Mouse (Mus musculus): ENCODE data around the gene Fbln7.

The Fbln7 gene

DNA sequence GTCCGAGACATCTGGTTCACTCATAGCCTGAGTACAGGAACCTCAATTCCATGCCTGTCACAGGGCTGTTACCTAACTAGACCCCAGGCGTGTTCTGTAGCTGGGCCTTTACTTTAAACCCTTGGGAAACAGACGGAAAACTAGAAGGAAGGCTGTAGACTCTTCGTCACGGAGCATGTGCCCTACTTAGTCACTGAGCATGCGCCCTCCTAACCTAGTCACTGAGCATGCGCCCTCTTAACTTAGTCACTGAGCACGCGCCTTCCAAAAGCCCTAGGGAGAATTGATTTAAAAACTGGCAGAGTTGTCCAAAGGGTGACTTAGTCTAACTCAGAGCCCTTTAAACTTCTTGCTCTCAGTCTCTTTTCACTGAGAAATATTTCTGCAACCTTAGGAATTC, at the start of gene Fbln7:
Gene Fbln7, plus strand, starts transcription at position 346 of the 400 bp plus-strand sequence.
- DNase-seq (ENCODE audit: low spot score in 2 of 2), result no peak

DNA sequence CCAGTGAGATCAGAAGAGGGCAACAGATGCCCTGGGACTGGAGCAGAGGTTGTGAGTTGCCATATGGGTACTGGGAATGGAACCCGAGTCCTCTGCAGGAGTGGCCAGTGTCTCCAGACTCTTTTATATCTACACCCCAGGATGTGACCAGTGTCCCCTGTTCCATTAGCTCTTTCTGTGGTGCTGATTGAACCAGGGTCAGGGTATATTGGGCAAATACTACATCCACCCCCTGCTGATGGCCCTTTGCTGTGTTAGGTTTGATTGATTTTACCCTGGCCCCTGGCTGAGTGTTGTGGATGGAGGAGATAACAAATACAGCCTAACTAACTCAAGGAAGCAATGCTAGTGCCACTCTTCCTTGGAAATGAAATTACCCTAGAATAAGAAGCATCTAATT, 46.5 kb upstream of the Fbln7 start:
- no peak for DNase-seq (ENCODE audit: low spot score in 2 of 2)

DNA sequence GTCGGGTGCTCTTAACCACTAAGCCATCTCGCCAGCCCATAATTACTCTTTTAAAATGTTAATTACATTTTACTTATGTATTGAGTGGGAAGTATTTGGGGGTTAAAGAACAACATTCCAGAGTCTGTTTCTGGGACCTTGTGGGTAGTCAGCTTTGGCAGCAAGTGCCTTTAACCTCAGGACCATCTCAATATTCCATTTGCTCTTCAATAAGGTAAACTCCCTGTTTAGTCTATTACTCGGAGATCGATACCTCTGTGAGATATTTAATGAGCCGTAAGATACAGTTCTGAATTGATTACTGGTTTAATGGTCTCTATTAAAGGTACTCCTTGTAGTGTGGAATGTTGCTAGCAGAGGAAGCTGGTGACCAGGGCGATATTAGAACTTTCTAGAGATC, 45.9 kb upstream of the Fbln7 start:
- no peak for DNase-seq (ENCODE audit: low spot score in 2 of 2)

DNA sequence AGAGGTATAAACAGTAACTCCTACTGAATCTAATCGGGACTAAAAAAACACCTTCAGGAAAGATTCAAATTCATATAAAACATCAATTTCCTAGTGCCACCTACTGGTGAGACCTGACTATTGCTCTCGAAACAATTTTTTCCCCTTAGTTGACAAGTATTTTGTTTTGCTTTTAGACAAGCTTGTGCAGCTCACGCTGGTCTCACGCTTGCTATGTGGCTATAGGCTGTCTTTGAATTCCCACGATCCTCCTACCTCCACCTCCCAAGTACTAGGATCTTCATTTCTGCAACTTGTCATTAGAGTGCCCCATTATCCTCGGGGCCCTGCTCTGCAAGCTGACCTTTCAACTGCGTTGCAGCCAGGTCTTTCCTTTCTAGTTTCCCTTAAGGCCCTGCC, 45.4 kb upstream of the Fbln7 start:
- no peak for DNase-seq (ENCODE audit: low spot score in 2 of 2)

DNA sequence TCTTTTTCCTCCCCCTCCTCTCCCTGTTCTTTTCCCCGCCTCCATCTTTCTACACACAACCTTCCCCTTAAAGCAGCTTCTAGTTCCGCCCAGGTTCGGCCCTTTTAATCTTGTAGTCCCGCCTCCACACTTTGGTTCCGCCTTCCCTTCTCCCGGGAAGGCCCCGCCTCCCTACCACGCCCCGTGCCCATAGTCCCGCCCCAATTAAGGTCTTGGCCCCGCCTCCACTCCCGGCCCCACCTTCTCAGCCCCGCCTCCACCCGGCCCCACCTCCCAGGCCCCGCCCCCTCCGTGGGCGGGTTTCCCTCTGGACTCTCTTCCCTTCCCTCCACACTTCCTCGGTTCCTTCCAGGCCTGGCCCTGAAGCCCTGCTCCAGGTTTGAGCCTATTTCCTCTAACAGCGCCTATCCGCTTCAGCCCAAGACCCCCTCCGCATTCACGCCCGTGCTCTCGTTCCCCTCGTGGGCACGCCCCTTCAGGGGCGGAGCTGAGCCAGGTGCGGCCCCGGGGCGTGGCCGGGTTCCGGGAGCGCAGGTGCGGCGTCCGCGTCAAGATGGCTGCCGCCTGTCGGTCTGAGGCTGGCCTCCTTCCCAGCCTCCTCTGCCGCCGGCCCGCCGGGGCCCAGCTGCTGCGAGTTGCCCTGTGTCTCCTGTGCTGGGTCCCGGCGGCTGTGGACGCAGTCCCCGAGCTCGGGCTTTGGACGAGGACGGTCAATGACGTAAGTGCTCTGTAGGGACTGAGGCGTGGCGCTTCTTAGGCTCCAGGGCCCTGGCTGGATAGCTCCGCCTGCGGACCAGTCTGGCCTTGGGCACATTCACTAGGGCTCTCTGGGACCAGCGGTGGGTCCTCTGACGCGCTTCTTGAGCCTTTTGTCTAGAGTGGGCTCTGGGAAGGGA, 44.7 kb upstream of the Fbln7 start, which contains the start of gene Tmem87b:
Gene Tmem87b, plus strand, starts transcription at position 333 of the 896 bp plus-strand sequence.
- peak; percentile 94 to 96 for DNase-seq (ENCODE audit: low spot score in 2 of 2)

DNA sequence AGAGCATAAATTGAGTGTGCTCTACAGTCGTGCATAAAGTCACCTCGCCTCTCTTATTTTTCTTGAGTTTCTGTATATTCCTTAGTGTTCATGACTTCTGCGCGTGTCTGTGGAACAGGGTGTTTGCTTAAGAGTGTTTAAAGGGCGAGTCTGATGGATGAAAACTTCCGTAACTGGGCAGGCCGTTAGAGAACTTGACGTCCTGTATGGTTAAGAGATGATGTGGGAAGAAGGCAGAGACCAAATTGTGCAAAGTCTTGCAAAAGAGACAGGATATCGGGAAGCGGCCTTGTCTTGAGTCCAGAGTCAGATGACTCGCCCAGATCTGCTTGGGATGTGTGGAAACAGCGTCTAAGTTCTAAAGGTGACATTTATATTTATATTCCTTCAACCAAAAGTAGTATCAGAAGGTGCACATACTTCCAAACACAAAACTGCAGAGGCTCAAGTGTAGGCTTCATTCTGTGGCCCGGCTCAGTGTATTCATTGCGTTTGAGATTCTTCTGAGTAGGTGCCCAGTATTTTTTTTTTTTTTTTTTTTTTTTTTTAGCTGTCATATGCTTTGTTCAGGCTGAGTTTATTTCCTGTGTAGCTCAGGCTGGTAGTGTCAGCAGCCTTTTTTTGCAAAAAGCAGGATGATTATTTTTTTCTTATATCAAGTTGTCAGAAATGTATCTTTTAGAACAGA, 43.7 kb upstream of the Fbln7 start:
- DNase-seq (ENCODE audit: low spot score in 2 of 2), result peak in 1 of 2 experiments; percentile 9

DNA sequence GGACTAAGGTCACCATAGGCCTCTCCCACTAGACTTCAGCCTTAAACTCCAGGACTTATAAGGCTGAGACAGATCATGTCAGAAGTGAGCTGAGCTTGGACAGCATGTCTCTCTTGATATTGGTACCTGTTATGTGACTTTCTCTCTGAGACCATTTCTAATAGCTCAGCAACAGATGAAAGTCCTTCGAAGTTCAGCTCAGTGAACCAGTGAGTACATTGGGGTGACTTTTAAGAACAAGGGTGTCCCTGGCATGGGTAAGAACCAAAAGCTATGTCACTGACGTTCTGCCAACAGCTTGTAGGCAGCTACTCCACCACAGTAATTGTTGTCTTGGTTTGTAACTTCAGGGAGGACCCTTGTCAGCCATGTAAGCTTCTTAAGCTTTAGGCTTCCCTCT, 42.1 kb upstream of the Fbln7 start:
- DNase-seq (ENCODE audit: low spot score in 2 of 2), result no peak

DNA sequence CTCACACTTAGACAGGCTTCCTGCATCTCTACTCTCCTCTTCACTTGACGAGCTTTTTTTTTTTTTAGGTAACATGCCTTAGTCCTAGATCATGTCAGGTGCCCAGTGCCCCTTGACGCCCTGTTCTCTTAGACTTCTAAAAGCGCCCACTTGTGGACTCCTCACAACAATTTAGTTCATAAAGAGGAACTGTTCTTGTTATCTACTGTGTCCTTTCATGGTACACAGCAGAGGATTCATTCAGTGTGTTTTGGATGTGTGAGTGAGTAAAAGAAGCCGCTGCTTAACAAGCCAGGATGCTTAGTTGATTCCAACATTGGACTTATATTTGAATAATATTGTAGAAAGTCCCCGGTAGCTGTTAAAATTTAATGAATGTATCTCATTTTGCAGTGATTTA, 38.9 kb upstream of the Fbln7 start:
- DNase-seq (ENCODE audit: low spot score in 2 of 2), result no peak

DNA sequence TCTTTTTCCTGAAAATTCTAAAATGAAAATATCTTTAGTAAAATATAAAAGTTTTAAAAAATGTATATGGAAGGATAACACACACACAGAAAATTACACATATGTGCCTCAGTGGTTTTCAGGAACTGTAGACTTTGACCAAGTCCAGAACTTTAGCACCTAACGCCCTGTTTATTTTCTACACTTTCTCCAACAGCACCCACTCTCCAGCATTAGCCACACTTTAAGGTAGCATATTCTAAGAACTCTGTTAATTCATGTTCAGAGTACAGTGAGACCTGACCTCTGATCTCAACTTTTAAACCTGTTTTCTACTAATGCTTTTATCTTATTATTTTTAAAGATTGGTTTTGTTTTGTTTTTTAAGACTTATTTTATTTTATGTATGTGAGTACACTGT, 35.0 kb upstream of the Fbln7 start:
- no peak for DNase-seq (ENCODE audit: low spot score in 2 of 2)

DNA sequence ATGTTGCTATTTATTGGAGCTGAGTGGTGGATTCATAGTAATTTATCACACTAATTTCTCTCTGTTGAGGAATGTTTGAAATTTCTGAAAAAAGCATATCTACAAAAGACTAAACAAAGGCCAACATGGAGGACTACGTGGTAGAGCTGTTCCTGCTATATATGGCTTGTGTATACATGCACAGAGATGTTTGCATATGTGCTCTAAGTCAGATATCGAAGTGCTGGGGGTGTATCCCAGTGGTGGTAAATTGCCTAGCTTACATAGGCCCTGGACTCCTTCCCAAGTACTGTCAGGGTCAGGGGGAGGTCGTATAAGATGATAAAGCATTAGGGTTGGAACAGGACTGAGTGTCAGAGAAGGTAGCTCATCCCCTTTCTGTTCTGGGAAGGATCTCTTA, 30.2 kb upstream of the Fbln7 start:
- no peak for DNase-seq (ENCODE audit: low spot score in 2 of 2)

DNA sequence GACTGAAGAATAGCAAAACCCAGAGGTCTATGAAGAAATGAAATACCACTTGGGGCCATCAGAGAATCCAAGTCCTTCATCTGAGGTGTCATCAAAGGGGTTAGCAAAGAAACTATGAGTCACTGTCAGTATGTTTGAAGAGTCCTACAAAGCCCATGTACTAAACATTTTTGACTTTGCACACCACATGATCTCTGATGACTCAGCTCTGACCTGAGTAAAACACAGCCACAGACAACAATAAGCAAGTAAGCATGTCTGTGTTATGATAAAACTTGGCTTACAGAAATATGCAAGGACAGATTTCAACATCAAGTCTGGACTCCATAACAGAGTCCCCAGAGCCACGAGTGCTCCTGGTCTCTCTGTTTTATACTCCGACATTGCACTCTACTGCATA, 29.7 kb upstream of the Fbln7 start:
- DNase-seq (ENCODE audit: low spot score in 2 of 2), result no peak

DNA sequence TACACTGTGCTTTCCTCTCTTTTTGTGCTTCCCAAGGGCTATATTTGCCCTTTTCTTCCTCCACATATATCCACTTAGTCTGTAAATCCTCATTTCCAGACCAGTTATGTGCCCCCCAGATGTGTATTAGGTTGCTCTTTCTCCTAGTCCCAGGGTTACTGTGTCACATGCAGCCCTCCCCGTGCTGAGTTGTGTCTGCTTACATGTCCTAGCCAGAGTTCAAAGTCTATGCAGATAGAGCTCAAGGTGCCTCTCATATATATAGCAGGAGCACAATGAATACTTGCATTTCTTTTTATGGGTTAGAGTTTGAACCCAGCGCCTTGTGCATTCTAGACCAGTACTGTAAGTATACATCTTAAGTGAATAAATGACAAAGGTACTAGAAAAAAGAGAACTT, 29.3 kb upstream of the Fbln7 start:
- no peak for DNase-seq (ENCODE audit: low spot score in 2 of 2)

DNA sequence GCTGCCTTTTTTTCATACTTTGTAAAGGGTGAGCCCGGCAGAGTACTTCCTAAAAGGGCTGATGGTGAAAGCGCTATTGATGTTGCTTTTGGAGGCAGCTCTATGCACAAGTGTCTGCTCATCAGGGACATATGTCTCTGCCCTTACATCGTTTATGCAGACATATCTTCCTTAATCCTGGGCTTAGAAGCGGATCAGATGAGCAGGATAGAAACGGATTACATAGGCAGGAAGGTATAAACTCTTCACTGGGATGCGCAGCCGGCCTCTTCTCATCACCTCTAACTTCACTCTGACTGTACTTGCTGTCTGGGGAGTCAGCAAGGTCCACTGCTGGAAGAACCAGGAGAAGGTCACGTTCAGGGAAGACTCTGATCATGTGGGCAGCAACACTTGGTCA, 25.2 kb upstream of the Fbln7 start:
- no peak for DNase-seq (ENCODE audit: low spot score in 2 of 2)

DNA sequence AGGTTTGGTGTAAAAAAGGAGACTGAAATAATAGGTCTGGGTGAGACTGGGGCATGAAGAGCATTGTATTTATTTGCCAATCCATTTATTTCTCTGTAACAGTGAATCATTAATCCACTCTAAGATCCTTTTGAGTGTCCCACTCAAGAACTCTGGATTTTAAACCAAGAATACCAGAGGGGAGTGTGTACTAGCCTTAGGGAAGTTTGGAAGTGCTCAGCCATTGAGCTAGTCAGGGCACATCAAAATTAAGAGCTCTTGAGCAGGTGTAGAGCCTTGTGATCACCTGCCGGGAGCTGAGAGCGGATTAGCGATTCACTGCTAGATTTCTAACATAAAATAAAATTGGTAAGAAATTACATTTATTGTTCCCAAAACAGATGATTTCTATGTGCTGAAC, 24.2 kb upstream of the Fbln7 start:
- DNase-seq (ENCODE audit: low spot score in 2 of 2), result no peak

DNA sequence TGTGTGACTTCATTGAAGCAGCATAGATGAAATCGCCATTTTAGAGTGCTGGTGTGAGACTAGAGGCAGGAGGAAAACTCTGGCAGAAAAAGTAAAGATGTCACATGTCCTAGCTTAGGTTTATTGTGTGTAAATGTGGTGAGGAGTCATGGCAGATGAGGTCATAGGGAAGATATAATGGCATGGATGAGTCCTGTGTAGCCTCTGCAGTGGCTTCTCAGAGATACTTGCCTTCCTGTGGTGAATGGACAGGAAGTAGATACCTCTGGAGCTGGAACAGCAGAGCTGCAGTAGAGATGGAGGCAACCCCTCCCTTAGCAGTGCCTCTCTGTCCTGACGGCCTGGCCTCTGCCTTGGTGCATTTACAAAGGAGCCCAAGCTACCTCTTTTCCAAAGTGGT, 23.3 kb upstream of the Fbln7 start:
- no peak for DNase-seq (ENCODE audit: low spot score in 2 of 2)

DNA sequence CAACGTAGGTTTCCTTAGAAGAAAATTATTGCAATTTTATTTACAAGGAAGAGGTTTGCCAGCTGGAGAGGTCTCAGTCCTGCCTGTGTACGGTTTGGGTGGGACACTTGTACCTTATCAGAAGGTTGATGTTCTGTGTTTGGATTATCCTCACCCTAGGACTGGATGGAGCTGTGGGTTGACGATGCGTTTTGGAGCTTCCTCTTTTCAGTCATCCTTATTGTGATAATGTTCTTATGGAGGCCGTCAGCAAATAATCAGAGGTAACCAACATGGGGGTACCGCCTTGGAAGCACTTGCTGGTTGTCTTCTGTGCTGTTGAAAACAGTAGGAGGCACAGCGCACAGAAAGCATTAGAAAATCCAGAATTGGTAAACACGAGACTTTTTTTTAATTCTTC, 20.3 kb upstream of the Fbln7 start:
- DNase-seq (ENCODE audit: low spot score in 2 of 2), result no peak

DNA sequence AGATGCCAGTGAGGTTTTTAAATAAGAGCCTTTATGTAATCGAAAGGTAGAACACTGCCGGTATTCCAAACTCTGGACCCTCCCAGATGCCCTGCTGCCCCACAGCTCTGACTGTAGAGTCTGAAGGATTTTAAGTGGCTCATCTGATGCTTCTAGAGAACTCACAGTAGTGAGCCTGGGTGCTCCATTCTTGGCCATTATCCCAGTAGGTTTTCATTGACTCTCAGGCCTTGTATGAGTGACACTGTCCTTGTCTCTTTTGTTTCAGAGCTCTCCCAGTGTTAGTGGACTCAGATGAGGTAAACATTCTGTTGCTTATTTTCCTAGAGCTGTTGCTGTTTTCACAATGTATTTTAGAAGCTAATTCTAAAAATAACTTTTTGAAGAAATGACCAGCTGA, 12.7 kb upstream of the Fbln7 start:
- no peak for DNase-seq (ENCODE audit: low spot score in 2 of 2)

DNA sequence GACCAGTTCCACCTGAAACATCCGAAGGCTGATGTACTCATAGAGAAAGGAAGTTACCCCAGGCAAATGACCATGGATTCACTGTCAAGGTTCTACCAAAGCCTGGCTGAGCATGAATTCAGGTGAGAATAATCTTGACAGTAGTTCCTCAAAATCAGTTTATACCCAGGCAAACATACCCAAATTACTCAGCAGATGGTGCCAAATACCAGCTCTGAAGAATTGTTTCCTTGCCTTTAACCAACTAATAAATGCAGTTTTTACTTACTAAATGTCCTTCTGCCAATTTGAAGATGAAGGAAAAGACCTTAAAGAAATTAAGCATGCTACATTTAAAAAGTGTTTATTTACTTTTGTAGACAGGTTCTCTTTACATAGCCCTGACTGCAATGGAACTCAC, 6.1 kb upstream of the Fbln7 start:
- no peak for DNase-seq (ENCODE audit: low spot score in 2 of 2)

DNA sequence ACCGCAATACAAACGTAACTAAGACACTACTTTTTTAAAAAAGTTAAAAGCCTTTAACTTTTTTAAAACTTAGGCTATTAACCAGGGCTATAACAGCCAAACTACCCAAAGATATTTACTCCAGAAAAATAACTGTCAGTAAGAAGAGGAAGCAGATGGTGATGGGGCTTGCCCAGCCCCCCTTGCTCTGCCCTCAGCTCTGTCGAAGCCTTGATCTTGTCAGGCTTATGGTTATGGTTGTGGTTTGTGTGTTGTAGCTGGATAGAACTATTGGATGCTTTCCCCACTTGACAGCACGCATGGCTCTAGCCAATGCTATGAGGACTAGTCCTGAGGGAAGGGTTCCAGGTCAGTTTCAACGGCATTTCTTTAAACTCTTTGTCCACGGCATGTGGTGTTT, 3.8 kb upstream of the Fbln7 start:
- DNase-seq (ENCODE audit: low spot score in 2 of 2), result no peak

DNA sequence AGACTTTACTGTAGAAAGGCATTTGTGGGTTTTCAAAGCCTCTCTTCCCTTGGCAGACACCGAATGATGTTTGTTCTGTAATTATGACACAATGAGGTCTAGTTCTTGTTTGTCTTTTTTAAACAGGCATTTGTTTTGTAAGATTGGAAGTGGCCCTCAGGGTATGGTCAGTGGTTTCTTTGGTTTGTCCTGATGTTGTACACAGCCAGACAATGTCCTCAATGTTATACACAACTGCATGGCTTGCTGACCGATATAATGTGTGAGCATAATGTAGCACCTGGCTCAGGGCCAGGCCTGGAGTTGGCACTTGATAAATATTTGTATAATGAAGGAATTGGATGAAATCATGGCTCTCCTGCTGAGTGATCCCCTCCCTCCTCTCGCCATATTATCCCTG, 2.9 kb upstream of the Fbln7 start:
- no peak for DNase-seq (ENCODE audit: low spot score in 2 of 2)

DNA sequence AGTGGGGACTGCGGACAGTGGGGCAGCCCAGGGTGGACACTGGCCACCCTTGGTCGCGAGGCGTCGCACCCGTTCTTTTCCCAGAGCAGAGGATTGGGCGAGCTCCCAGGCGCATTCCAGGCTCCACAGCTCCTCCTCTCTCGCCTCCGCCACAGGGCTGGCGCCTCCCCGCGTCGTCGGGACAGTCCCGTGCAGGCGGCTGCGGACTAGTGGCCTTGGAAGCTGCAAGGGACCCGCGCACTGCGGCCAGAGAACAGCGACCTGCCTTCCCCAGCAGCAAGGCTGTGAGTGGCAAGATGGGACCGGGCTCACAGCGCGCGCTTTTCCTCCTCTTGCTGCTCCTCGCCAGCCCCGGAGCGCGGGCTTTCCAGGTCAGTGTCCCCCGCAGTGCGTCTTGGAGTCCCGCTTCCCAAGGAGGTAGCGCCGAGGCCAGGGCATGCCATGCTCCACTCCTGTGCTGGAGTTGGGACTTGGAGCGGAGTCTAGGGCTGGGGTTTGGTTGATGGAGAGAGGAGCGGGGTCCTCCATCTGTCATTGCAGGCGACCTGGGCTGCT, 1.1 kb downstream of the Fbln7 start:
- peak in 1 of 2 experiments; percentile 15 for DNase-seq (ENCODE audit: low spot score in 2 of 2)

DNA sequence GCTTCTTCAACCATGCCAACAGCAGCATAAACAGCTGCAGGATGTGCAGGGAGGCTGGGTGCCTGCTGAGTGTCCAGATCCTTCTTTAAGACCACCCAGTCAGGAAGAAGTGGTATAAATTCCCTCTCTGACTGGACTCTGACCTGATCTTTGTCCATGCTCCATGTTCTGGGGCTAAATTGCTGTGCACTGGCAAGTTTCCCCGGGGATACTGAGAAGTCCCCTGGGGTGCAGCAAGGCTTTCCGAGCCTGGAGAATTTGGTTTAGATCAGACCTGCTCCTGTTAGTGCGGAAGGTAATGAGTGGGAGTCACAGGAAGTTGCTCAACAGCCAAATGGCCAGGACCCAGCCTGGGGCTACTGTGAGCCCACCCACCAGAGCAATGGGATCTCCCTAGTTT, 2.3 kb downstream of the Fbln7 start:
- DNase-seq (ENCODE audit: low spot score in 2 of 2), result no peak

DNA sequence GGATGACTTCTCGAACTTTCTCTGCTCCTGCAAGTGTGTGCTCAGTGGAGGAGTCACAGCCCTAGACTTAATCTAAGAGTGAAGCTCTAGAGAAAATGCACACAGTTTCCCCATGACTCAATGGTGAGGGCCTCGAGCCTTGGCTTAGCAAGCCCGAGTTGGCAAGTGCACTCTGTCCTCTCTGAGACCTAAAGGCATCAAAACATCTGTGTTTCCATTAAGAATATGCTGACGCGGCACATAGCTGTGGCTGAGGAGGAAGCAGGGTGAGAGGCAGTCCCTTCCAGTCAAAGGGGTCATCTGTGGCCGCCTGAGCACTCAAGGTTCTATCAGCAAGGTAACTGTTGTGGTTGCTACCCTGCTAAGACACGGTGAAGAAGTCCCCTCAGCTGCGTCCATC, 8.9 kb downstream of the Fbln7 start:
- DNase-seq (ENCODE audit: low spot score in 2 of 2), result no peak
